Mouse (Mus musculus): ENCODE measurements at regions not wholly inside any gene's neighbourhood (a gene's known extent, or its start where the extent isn't known, plus 50 kb on each side); places are given as distances from the start of the nearest gene placed in this dataset.

DNA sequence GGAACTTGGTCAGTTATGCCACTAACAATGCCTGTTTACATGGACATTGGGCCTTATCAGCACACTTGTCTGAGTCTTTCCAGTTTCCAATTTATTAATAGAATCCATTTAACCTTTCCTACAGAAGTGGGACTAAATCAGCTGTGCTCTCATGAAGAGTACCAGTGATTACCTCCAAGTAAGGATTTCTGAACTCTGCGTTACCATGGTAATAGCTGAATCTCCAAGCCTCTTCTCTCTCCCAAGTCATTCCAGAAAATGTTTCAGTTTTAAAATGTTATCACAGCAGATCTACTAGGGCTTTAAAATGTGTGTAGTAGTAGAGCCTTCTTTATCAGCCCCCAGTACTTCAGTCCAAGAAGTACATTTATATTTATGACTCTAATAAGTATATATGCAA lies 807.9 kb downstream of the Efnb2 start:
- no peak for DNase-seq
- Histone ChIP-seq H3K4me3 (replicated peaks; ENCODE audit: extremely low read depth, low read depth, low read length) (no peak overlapping the region), H3K4me1 (ENCODE audit: control insufficient read depth, insufficient read depth, low read length) (no peaks in the 10 kb centered on the region)
- TF ChIP-seq CTCF (IDR thresholded peaks at IDR 0.05; ENCODE audit: insufficient read depth, low read length) (no peak), POLR2A (IDR thresholded peaks at IDR 0.05; ENCODE audit: borderline replicate concordance, extremely low read depth, low read depth, low read length) (no peak)
- 90% methylated on average over 1 of the region's 1 CpGs for WGBS

DNA sequence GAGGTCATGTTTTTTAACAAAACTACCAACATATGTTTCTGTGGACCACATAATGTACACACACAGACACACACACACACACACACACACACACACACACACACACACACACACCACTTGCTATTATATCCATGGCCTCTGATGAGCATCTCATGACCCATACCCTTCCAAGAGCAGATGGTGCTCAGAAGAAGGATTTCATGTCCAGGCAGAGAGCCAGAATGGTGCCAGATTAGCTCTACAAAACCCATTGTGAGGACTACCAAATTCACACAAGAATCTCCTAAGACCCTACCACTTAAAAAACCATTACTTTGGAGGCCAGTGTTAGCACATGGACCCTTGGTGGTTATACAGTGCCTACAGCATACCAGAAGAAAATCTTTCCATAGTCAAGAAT lies 810.5 kb downstream of the Efnb2 start:
- H3K4me3 ChIP-seq (replicated peaks; ENCODE audit: extremely low read depth, low read depth, low read length): no peak overlapping the region
- no peak for DNase-seq
- no peaks in the 10 kb centered on the region for H3K4me1 ChIP-seq (ENCODE audit: control insufficient read depth, insufficient read depth, low read length)
- TF ChIP-seq POLR2A (IDR thresholded peaks at IDR 0.05; ENCODE audit: borderline replicate concordance, extremely low read depth, low read depth, low read length): no peak
- no peak for TF ChIP-seq CTCF (IDR thresholded peaks at IDR 0.05; ENCODE audit: insufficient read depth, low read length)

DNA sequence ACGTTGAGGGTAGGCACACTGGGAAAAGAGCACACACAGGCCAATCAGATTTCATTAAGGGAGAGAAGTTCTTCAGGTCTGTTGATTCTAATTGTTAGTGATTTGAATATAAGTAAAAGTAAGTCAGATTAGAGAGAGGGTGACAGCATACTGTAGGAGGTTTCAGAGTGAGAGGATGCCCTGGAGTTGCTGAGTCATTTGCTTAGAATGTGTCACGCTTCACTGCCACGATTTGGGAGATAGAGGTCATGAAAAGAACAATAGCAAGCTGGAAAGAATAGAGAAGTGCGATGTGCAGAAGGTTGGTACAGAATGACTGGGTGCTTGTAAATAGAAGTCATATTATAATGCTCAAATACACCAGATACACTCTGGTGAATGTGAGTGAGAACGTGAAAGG lies 829.1 kb downstream of the Efnb2 start:
- TF ChIP-seq POLR2A (IDR thresholded peaks at IDR 0.05; ENCODE audit: borderline replicate concordance, extremely low read depth, low read depth, low read length): no peak
- TF ChIP-seq CTCF (IDR thresholded peaks at IDR 0.05; ENCODE audit: insufficient read depth, low read length): no peak
- Histone ChIP-seq H3K4me1 (ENCODE audit: control insufficient read depth, insufficient read depth, low read length) (no peaks in the 10 kb centered on the region), H3K4me3 (replicated peaks; ENCODE audit: extremely low read depth, low read depth, low read length) (no peak overlapping the region)
- DNase-seq: no peak
- 72% methylated on average over 5 of the region's 5 CpGs for WGBS

DNA sequence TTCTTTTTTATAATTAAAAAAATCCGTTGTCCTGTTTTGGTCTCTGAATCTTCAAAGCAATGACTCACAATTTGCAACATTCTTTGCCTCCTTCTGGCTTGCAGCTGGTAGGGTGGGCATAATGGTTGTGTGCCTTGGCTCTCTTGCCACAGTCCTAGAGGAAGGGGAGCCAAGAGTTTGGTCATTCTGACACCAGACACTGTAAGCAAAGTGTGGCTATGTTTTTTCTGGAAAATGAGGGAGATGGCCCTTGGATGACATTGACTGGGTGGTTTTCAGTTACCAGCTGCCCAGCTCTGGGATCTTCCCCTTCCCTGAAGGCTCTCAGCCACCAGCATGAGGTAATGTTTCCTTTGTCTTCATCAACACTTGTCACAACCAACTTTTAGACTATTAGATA lies 833.2 kb downstream of the Efnb2 start:
- 59% methylated on average over 1 of the region's 1 CpGs for WGBS
- Histone ChIP-seq H3K4me1 (ENCODE audit: control insufficient read depth, insufficient read depth, low read length) (no peaks in the 10 kb centered on the region), H3K4me3 (replicated peaks; ENCODE audit: extremely low read depth, low read depth, low read length) (no peak overlapping the region)
- TF ChIP-seq CTCF (IDR thresholded peaks at IDR 0.05; ENCODE audit: insufficient read depth, low read length): no peak
- TF ChIP-seq POLR2A (IDR thresholded peaks at IDR 0.05; ENCODE audit: borderline replicate concordance, extremely low read depth, low read depth, low read length): no peak
- no peak for DNase-seq

DNA sequence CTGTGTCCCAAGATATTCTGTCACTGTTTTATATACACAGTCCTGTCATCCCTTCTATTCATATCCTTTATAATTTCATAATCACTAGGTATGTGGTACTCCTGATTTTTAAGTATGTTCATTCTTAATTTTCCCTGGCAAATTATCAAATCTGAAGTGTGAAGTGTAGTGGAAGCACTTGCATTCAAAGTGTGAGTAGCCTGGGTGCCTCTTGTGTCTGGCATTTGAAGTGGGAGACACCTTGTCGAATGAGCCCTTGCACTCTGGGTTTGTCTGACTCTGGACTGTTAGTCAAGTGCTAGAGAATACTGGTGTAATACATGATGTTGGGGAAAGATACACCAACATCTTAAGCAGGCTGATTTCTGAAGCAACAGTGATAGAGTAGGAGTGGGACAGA lies 852.6 kb downstream of the Efnb2 start:
- WGBS: 48% methylated on average over 1 of the region's 1 CpGs
- H3K4me3 ChIP-seq (replicated peaks; ENCODE audit: extremely low read depth, low read depth, low read length): no peak overlapping the region
- H3K4me1 ChIP-seq (ENCODE audit: control insufficient read depth, insufficient read depth, low read length): no peaks in the 10 kb centered on the region
- TF ChIP-seq POLR2A (IDR thresholded peaks at IDR 0.05; ENCODE audit: borderline replicate concordance, extremely low read depth, low read depth, low read length): no peak
- no peak for TF ChIP-seq CTCF (IDR thresholded peaks at IDR 0.05; ENCODE audit: insufficient read depth, low read length)
- no peak for DNase-seq

DNA sequence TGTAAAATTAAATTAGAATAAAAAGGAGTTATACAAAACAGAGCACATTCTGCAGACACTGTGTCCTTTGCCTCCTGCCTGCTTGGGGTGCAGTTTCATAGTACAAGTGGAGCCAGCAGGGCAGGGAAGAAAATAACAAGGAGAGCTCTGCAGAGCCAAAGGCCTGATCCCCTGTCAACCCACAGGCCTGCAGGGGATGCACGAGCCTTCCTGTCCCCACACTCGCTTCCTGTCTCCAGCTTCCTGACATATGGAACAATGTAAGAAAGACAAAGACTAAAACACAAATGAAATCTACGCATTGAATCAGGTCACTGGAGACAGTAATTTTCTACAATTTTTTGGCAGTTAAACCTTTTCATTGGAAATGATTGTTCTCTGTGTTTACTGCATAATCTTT lies 861.8 kb downstream of the Efnb2 start:
- no peaks in the 10 kb centered on the region for H3K4me1 ChIP-seq (ENCODE audit: control insufficient read depth, insufficient read depth, low read length)
- H3K4me3 ChIP-seq (replicated peaks; ENCODE audit: extremely low read depth, low read depth, low read length): no peak overlapping the region
- TF ChIP-seq POLR2A (IDR thresholded peaks at IDR 0.05; ENCODE audit: borderline replicate concordance, extremely low read depth, low read depth, low read length) (no peak), CTCF (IDR thresholded peaks at IDR 0.05; ENCODE audit: insufficient read depth, low read length) (no peak)
- no peak for DNase-seq
- whole genome bisulfite sequencing: 59% methylated on average over 3 of the region's 3 CpGs

DNA sequence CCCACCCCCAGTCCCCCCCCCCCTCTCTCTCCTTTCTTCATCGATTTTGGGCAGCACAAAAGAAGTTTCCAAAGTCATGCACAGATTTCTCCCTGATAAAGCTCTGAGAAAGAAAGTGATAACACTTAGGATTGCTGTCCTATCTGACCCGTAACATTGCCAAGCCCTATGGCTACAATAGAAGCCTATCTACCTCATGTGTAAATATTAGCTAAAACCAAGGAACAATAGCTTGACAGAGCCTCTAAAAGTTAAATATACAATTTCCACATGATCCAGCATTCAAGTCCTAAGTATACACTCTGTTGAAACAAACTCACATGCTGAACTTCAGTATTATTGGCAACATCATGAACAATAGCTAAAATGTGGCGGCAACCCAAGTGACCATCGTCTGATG lies 864.9 kb downstream of the Efnb2 start:
- DNase-seq: no peak
- no peak overlapping the region for H3K4me3 ChIP-seq (replicated peaks; ENCODE audit: extremely low read depth, low read depth, low read length)
- no peaks in the 10 kb centered on the region for H3K4me1 ChIP-seq (ENCODE audit: control insufficient read depth, insufficient read depth, low read length)
- WGBS: 57% methylated on average over 4 of the region's 4 CpGs
- TF ChIP-seq CTCF (IDR thresholded peaks at IDR 0.05; ENCODE audit: insufficient read depth, low read length) (no peak), POLR2A (IDR thresholded peaks at IDR 0.05; ENCODE audit: borderline replicate concordance, extremely low read depth, low read depth, low read length) (no peak)

DNA sequence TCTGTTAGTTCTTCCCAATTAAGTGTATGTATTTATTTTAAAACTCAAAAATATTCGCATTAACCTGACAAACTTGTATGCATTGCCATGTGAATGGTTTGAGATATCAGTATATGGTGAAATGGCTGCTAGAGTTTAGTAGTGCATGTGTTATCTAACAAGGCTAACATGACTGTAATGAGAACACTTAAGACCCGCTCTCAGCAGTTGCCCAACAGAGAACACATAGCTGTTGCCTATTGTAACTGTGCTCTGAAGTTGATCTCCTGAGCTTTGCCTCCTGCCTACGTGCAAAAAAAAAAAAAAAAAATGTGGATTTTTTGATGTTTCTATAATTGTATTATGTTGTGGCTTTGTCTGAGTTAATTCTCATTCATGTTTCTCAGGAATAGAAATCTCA lies 897.2 kb downstream of the Efnb2 start:
- no peak overlapping the region for H3K4me3 ChIP-seq (replicated peaks; ENCODE audit: extremely low read depth, low read depth, low read length)
- TF ChIP-seq CTCF (IDR thresholded peaks at IDR 0.05; ENCODE audit: insufficient read depth, low read length) (no peak), POLR2A (IDR thresholded peaks at IDR 0.05; ENCODE audit: borderline replicate concordance, extremely low read depth, low read depth, low read length) (no peak)
- H3K4me1 ChIP-seq (ENCODE audit: control insufficient read depth, insufficient read depth, low read length): no peaks in the 10 kb centered on the region
- no peak for DNase-seq
- WGBS: 67% methylated on average over 3 of the region's 3 CpGs

DNA sequence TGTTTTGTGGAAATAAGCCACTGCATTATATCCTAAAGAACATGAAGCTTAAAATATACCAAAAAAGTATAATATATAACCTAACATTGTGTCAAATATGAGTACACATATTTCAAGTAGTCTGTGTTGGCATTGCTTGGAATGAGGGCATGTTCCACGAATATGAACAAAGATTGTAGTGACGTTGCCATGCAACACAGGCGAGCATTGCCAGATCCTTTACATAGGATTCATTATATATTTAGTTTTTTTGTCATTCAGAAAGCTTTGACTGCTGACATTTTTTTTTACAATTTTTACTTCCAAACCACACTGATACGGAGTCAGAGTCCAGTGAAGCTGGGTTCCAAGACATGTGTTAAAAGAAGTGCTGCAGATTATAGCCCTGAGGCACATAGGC lies 900.1 kb downstream of the Efnb2 start:
- no peaks in the 10 kb centered on the region for H3K4me1 ChIP-seq (ENCODE audit: control insufficient read depth, insufficient read depth, low read length)
- 74% methylated on average over 4 of the region's 4 CpGs for WGBS

DNA sequence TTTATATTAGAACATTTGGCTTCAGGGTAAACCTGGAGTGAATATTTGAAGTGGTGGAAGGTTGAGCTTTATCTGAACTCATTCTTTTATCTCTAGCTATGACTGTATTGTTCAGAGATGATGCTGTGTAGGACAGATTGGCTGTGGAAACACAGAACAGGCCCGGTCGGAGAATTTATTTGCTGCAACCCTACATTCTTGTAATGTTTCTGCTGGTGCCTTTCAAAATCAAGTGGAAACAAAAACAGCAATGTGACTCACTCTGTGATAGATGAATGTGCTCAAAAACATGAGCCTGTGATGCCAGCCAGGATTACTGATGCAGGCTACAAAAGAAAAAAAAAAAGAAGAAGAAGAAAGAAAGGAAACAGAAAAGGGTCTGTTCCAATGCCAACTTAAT lies 928.3 kb downstream of the Efnb2 start:
- no peak for DNase-seq
- WGBS: 48% methylated on average over 2 of the region's 2 CpGs
- TF ChIP-seq CTCF (IDR thresholded peaks at IDR 0.05; ENCODE audit: insufficient read depth, low read length): no peak
- no peak for TF ChIP-seq POLR2A (IDR thresholded peaks at IDR 0.05; ENCODE audit: borderline replicate concordance, extremely low read depth, low read depth, low read length)
- H3K4me1 ChIP-seq (ENCODE audit: control insufficient read depth, insufficient read depth, low read length): no peaks in the 10 kb centered on the region
- no peak overlapping the region for H3K4me3 ChIP-seq (replicated peaks; ENCODE audit: extremely low read depth, low read depth, low read length)

More for the DNA sequence above, 900.1 kb downstream of the Efnb2 start:
- TF ChIP-seq CTCF (IDR thresholded peaks at IDR 0.05; ENCODE audit: insufficient read depth, low read length) (no peak), POLR2A (IDR thresholded peaks at IDR 0.05; ENCODE audit: borderline replicate concordance, extremely low read depth, low read depth, low read length) (no peak)
- H3K4me3 ChIP-seq (replicated peaks; ENCODE audit: extremely low read depth, low read depth, low read length): no peak overlapping the region
- no peak for DNase-seq

DNA sequence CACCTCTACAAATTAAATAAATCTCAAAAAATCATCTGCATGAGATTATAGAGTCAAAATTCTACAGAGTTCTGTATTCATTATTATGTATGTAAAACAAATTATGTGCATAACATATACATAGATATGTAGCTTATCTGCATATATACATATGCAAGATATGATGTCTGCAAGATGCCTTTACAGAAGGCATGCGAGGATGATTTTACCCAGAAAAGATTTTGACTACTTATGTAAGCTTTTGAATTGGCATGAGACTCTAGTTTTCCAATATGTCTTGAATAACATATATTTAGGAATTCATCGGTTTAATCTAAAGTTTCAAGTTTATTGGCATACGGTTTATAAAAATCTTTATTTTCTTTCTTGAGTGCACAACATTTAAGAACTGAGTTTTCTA lies 939.2 kb downstream of the Efnb2 start:
- DNase-seq: no peak
- Histone ChIP-seq H3K4me1 (ENCODE audit: control insufficient read depth, insufficient read depth, low read length) (no peaks in the 10 kb centered on the region), H3K4me3 (replicated peaks; ENCODE audit: extremely low read depth, low read depth, low read length) (no peak overlapping the region)
- WGBS: 94% methylated on average over 3 of the region's 3 CpGs
- no peak for TF ChIP-seq CTCF (IDR thresholded peaks at IDR 0.05; ENCODE audit: insufficient read depth, low read length)
- no peak for TF ChIP-seq POLR2A (IDR thresholded peaks at IDR 0.05; ENCODE audit: borderline replicate concordance, extremely low read depth, low read depth, low read length)
